Mouse (Mus musculus) right cerebral cortex, postnatal 36 days (tissue): Measurements from ENCODE around the gene Adi1.

Experiments used
- DNase-seq, 2 experiments: peaks; one replicate each; pipeline ENCODE4 v3.0.0; 2022; ENCODE audit warnings: low spot score in 2 of 2, mixed read lengths in 1 of 2

Adi1 gene

DNA sequence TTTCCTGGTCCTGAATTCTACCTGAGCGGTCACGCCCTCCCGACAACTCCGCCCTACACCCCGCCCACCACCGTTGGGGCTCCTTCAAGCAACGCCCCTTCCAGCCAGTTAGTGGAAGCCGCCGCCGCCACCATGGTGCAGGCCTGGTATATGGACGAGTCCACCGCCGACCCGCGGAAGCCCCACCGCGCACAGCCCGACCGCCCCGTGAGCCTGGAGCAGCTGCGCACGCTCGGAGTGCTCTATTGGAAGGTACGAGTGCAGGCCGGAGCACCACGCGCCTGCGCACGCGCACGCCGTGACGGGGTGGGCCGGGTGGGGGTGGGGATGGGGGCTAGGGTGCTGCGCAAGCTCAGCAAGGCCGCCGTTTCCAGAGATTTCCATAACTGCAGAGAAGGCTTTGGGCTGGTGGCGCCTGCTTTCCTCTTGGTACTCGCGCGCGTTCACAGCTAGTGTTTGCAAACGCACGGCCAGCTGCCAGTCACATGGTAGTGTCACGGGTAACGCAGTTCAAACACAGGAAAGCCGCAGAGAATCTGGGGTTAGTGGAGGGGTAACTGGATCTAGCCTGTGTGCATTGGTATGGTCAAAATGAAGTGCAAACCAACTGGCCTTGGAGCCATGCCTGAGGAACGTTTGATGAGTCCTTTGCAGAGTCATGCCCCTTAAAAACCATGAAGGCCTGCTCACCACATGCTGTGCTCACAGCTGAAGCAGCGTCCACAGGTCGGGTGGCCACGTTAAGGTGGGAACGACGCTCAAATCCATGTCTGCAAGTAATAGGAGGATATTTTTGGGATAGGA, at the start of gene Adi1:
Gene Adi1, plus strand, starts transcription at position 111 of the 804 bp plus-strand sequence.
- DNase-seq: peak; percentile 84 to 87

DNA sequence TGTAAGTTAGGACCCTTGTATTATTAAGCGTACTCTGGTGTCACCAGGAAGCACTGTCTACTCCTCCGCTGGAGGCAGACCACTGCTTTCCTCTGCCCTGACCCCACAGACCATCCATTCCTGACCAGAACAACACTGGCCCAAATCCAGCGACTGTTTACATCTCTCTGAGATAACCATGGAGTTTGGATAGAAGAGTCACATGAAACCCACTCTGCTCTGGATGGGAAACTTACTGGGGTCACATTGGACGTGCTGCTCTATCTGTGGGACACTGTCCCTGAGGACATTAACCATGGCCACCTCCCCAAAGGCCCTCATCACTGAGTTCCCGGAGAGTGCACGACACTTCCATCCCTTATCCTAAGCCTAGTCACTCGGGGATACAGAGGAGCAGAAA, 49.6 kb upstream of the Adi1 start:
- no peak for DNase-seq

DNA sequence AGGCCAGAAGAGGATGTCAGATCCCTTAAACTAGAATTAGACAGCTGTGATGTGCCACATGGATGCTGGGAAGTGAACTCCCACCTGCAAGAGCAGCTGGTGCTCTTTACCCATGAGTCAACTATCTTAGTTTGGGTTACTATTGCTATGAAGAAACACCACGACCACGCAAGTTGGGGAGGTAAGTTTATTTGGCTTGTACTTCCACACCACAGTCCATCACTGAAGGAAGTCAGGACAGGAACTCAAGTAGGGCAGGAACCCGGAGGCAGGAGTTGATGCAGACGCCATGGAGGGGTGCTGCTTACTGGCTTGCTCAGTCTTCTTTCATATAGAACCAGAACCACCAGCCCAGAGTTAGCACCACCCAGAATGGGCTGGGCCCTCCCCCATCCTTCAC, 47.9 kb upstream of the Adi1 start:
- DNase-seq: no peak

GRCm38 (mm10) chr12:28628436-28628835, 46.6 kb upstream of the Adi1 start:
- no peak for DNase-seq

GRCm38 (mm10) chr12:28635058-28635534, 39.9 kb upstream of the Adi1 start:
- no peak for DNase-seq

GRCm38 (mm10) chr12:28635535-28636476, 39.2 kb upstream of the Adi1 start, which contains the start of gene Rps7:
Gene Rps7, minus strand, starts transcription at chr12:28635953.
- peak; percentile 82 to 87 for DNase-seq

- DNase-seq: no peak
Measured at GRCm38 (mm10) chr12:28636543-28636942, 38.5 kb upstream of the Adi1 start.

DNA sequence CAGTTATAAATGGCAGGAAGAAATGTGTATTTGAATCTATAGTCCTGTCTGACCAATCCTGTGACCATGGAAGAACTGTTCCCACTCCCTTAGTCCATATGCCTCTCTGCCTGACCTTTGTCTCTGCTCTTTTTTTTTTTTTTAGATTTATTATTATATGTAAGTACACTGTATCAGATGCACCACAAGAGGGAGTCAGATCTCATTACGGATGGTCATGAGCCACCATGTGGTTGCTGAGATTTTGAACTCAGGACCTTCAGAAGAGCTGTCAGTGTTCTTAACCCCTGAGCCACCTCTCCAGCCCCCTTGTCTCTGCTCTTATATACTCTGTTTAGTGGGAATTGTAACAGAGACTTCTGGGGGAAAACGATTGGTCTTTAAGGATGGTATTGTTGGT, 36.3 kb upstream of the Adi1 start:
- DNase-seq: no peak

DNA sequence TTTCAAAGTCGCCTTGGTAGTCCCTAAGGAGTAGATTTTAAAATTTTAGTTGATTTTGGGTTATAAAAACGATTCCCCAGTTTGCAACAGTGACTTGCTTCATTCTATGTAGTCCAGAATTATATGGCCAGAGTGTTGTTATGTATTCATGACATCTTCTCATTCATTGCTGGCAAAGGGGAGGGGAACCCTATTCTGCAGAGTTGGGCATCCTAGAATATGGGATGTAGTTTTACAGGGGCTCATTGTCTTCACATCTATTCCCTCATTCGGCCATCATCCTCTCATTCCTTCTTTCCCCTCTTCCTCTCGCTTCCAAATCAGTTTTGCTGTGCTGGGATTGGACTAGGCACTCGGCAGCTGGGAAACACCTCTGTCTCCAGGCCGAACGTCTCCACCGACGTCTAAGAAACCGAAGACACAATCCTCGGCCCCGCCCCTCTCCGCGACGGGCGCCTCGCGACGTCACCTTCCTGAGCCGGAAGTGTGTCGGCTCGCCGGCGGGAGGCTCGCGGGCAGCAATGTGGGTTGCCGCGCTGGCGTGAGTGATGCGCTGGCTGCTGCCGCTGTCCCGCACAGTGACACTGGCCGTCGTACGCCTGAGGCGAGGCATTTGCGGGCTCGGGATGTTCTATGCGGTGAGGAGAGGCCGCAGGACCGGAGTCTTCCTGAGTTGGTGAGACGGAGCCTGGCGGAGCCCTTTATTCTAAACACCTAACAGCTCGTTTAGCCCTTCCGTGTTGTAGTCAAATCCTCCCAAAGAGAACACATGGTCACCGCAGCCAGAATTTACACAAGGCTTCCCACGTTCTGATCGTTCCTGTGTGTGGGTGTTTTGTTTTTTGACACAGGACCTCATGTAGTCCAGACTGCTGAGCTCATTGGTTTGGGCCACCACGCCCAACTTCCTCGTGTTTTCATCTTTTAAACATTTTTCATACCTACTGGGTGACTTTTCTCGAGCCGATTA, 25.6 kb upstream of the Adi1 start, which contains the start of gene Rnaseh1:
Gene Rnaseh1, plus strand, starts transcription at position 462 of the 970 bp plus-strand sequence.
- peak; percentile 90 to 91 for DNase-seq

GRCm38 (mm10) chr12:28662628-28663027, 12.4 kb upstream of the Adi1 start:
- no peak for DNase-seq

DNA sequence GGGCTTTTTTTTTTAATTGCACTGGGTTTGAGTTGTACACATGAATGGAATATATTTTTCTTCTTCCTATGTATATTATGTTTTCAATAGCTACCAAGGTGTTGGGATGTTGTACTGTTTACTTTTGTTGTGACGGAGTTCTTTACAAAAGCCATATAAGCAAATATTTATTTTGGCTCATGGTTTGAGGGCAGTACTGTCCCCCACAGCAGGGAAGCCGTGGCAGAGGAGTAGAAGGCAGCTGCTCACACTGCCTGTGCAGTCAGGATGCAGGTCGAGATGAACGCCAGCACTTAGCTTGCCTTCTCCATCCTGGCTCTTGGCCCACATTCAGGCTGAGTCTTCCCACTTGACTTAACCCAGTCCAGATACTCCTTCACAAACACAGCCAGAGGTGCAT, 8.3 kb upstream of the Adi1 start:
- DNase-seq: no peak

DNA sequence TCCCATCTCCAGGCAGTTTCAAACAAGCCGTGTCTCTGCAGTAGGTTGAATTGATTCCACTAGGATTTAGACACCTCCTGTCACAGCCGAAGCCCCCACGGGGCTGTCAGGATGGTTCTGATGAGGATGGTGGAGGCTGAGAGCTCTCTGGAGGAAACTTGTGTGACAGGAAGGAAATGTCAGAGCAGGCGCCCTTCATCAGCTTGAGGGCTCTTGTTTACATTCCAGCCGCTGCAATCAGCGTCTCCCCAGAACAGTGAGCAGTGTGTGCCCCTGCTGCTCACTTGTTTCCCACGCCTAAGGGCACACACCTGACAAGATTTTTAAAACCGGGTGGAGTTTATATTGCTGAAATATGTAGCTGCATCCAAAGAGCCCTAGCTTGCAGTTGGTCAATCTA, 7.7 kb upstream of the Adi1 start:
- no peak for DNase-seq

- no peak for DNase-seq
Measured at GRCm38 (mm10) chr12:28674038-28674720, 852 bp upstream of the Adi1 start.

GRCm38 (mm10) chr12:28675925-28676209, 836 bp downstream of the Adi1 start:
- no peak for DNase-seq

DNA sequence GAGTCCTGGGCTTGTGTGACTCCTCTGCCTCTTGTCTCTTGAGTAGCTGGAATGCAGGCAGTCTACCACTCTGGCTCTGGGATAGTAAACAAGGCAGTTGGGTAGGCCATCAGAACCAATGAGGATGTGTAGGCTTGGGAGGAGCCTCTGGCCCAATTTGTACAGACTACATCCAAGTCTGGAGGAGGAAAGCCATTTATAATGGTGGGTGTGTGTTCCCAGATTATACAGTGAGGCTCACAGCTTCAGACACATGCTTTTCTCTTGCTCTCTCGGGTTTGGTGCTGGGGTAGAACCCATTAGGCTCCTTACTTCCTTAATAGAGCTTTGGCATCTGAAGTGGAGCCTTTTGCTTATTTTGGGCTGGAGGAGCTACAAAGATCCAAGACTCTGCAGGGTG, 9.6 kb downstream of the Adi1 start:
- no peak for DNase-seq

DNA sequence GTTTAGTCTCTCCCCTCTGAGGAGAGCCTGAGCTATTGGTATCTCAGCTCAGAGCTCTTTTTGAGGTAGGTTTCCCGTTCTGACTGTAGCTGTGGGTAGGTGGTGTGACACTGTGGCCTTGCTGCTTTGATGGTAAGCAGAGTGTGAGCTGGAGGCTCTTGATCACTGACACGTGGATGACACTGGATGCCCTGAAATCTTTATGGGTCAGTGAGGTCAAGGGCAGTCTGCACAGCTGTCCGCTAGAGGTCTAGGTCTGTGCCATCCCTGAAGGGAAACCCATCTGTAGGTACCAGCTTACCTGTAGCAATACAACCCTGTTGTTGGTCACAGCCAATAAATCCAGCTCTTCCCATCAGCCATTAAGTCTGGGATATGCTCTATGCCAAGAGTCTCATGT, 10.7 kb downstream of the Adi1 start:
- DNase-seq: no peak

- no peak for DNase-seq
Measured at GRCm38 (mm10) chr12:28686199-28686879, 11.3 kb downstream of the Adi1 start.

DNA sequence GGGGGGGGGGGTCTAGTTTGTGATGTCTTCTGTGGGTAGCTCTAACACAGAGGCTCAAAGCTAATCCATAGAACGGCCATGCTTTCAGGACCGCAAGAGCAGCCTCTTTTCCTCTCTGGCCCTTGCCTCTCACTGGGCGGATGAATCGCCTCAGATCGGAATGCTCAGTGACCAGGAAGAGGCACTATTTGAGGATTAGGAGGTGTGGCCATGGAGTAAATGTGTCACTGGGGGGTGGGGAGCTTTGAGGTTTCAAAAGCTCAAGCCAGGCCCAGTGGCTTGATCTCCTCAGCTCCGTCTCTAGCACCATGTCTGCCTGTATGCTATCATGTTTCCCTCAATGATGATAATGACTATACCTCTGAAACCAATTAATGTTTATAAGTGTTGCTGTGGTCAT, 14.0 kb downstream of the Adi1 start:
- no peak for DNase-seq

DNA sequence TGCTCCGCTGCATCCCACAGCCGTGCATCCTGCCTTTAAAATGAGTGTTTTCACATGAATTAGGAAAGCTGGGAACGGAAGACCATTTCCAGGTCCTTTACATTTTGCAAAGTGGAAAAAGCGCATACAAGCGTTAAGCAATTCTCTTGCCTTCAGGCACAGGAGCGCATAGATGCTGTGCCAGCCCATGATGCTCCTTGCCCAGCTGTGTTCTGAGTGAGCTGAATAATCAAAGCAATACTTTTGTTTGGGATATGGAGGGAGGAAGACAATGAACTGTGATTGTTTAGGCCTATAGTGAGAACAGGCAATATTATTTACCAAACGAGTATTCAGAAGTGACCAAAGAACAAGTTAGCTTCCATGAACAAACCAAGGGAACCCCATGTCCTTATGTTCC, 15.7 kb downstream of the Adi1 start:
- no peak for DNase-seq

DNA sequence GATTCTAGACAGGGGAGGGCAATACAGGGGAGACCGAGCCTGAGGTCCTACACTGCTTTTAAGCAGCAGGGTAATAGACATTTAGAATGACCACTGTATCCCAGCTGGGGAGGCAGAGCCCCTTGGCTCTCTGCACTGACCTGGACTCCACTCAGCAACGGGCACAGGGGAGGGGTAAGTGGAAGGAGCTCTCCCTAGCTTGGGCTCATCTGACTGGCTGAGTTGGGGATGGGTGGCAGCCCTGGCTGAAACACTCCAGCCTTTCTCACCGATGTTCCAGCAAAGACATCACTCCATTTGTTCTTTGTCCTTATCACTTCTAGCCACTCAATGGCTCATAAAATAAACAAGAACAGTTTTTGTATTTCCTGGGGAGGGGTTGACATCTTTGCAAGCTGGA, 18.7 kb downstream of the Adi1 start:
- no peak for DNase-seq
